Comparison of ENCODE assay signal across 9 mouse cellular contexts in genomic region chr12:9338801-9339231, GRCm38 (mm10).
DNase-seq lines count a peak whose midpoint lies in the region; ATAC-seq lines count a peak whose summit lies in the region.
"Had no signal": no experiment of that assay in that cellular context is flagged by ENCODE, and none has a peak within 500 bp of the region (broad histone marks: within the 10 kb centered on the region; RNA-seq: fewer than 3 reads in every experiment).

No protein-coding gene starts in this region.

- no peak for ATAC-seq in granulocyte monocyte progenitor cell, adult 5-6 weeks (replicated peaks; ENCODE audit: poor library complexity, severe bottlenecking)

- peak; percentile 9 for DNase-seq in heart, postnatal 4 days
- DNase-seq in heart, adult 9 months (ENCODE audit: low spot score in 2 of 2): no peak
- DNase-seq in 3T3-L1 (ENCODE audit: low read depth, low spot score): peak; percentile 75
- peak; percentile 24 for DNase-seq in embryo, embryonic 9.5 days (ENCODE audit: extremely low spot score)
- DNase-seq in kidney, postnatal 10 days: peak; percentile 43
- no peak for DNase-seq in cerebellum, adult 11 months
- no peak for DNase-seq in ovary, postnatal 14 days (ENCODE audit: low spot score)
- DNase-seq: adrenal gland, postnatal 25 days had no signal

Comparison
In these comparisons a context has a peak if more than half of its experiments do, and no peak if none do; other contexts are left out.
1. DNase-seq: peak in heart, postnatal 4 days (single experiment), 3T3-L1 (single experiment), embryo, embryonic 9.5 days (single experiment) and kidney, postnatal 10 days (single experiment); none in heart, adult 9 months (0 of 2), cerebellum, adult 11 months (single experiment) and ovary, postnatal 14 days (single experiment).